Mouse (Mus musculus): ENCODE measurements around the gene Myo15b. TPM values are rescaled to one million over a fixed set of nuclear protein-coding genes. Genes with fewer than 3 reads are reported as not detected.
"Not testable (repeated sequence)": the region's sequence is repeated elsewhere in the genome, so short reads cannot be mapped to it uniquely, and the experiment has no call there.

Gene Myo15b
- polyA plus RNA-seq, 2 experiments, result 0.29 to 0.42 TPM

DNA sequence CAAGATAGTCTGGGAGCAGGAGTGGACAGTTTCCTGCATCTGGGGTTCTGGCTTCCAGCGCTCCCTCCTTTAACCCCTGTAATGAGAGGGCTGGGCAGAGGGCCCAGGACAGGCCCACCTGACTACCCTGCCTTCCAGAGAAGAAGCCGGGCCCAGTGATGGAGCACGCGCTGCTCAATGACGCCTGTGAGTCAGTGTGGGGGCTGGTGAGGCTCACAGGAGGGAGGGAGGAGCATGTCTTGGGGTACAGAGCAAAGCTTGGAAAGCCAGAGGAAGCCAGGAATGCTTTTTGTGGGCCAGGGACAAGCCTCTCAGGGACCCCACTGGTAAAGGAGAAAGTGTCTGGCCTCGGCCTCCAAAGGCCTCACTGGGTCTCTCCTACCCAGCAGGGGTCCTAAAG, 3.5 kb upstream of the Myo15b start:
- no peak for DNase-seq (ENCODE audit: low read depth in 3 of 3, low spot score in 3 of 3)
- ATAC-seq (ENCODE audit: insufficient read depth), result no peak
- no peak overlapping the region for H3K9ac ChIP-seq (replicated peaks)
- no peak overlapping the region for H3K27ac ChIP-seq
- WGBS (ENCODE audit: insufficient replicate concordance), result 82% methylated on average over 6 of the region's 6 CpGs
- TF ChIP-seq CTCF (IDR thresholded peaks at IDR 0.05; ENCODE audit: low read depth), result no peak
- TF ChIP-seq EP300 (IDR thresholded peaks at IDR 0.05; ENCODE audit: low read depth), result no peak
- H3K36me3 ChIP-seq (replicated peaks; ENCODE audit: control insufficient read depth, insufficient read depth, low read depth), result no peaks in the 10 kb centered on the region; the same call in 1 of the 2 replicates
- no peaks in the 10 kb centered on the region for H3K9me3 ChIP-seq (ENCODE audit: control insufficient read depth, low read length)
- no peaks in the 10 kb centered on the region for H3K4me1 ChIP-seq (replicated peaks; ENCODE audit: control insufficient read depth in 2 of 2, insufficient read depth in 2 of 2, low read length in 1 of 2)
- H3K27me3 ChIP-seq (ENCODE audit: control insufficient read depth, insufficient read depth, low read length), result peaks cover 26% of the 10 kb centered on the region
- H3K4me3 ChIP-seq (ENCODE audit: insufficient read depth in 1 of 2, low read depth in 2 of 2, low read length in 2 of 2), result no peak overlapping the region
- no peak overlapping the region for H3K4me2 ChIP-seq (ENCODE audit: low read depth)

DNA sequence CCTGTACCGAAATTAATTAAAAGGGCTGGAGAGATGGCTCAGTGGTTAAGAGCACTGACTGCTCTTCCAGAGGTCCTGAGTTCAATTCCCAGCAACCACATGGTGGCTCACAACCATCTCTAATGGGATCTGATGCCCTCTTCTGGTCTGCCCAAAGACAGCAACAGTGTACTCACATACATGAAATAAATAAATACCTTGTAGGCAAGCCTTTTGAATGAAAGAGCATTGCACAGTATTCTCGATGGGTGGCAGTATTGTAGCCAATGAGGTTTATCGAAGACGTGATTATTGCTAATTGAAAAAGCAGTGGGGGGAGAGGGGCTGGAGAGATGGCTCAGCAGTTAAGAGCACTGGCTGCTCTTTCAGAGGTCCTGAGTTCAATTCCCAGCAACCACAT, 1.1 kb upstream of the Myo15b start:
- H3K9ac ChIP-seq (replicated peaks); H3K4me2 ChIP-seq (ENCODE audit: low read depth); H3K4me3 ChIP-seq (ENCODE audit: insufficient read depth in 1 of 2, low read depth in 2 of 2, low read length in 2 of 2); DNase-seq (ENCODE audit: low read depth in 3 of 3, low spot score in 3 of 3); H3K36me3 ChIP-seq (replicated peaks; ENCODE audit: control insufficient read depth, insufficient read depth, low read depth); ATAC-seq (ENCODE audit: insufficient read depth); H3K9me3 ChIP-seq (ENCODE audit: control insufficient read depth, low read length); H3K27ac ChIP-seq; H3K4me1 ChIP-seq (replicated peaks; ENCODE audit: control insufficient read depth in 2 of 2, insufficient read depth in 2 of 2, low read length in 1 of 2): not testable (repeated sequence)
- WGBS (ENCODE audit: insufficient replicate concordance), result 75% methylated on average over 4 of the region's 4 CpGs
- peaks cover 45% of the 10 kb centered on the region for H3K27me3 ChIP-seq (ENCODE audit: control insufficient read depth, insufficient read depth, low read length)

DNA sequence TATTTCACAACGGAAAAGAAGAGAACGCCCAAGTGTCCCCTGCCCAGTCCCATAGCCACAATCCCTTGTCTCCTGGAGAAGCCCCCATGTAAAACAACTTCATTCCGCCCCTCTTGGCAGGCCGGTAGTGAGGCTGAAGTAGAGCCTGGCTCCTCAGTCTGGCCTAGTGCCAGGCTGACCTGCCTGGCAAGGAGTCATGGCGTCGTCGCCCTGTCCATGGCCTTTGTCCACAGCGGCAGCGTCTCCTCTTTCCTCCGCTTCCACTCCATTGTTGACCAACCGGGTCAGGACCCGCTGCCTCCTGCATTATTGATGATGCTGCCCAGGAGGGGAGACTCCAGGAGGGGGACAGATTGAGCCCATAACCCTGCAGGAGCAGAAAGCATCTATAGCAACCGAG, 270 bp upstream of the Myo15b start:
- DNase-seq (ENCODE audit: low read depth in 3 of 3, low spot score in 3 of 3), result no peak
- H3K9ac ChIP-seq (replicated peaks), result no peak overlapping the region
- H3K4me2 ChIP-seq (ENCODE audit: low read depth), result no peak overlapping the region
- H3K36me3 ChIP-seq (replicated peaks; ENCODE audit: control insufficient read depth, insufficient read depth, low read depth), result no peaks in the 10 kb centered on the region
- no peak overlapping the region for H3K27ac ChIP-seq
- no peaks in the 10 kb centered on the region for H3K9me3 ChIP-seq (ENCODE audit: control insufficient read depth, low read length)
- no peak overlapping the region for H3K4me3 ChIP-seq (ENCODE audit: insufficient read depth in 1 of 2, low read depth in 2 of 2, low read length in 2 of 2)
- no peak for ATAC-seq (ENCODE audit: insufficient read depth)
- H3K27me3 ChIP-seq (ENCODE audit: control insufficient read depth, insufficient read depth, low read length), result peaks cover 45% of the 10 kb centered on the region
- WGBS (ENCODE audit: insufficient replicate concordance), result 63% methylated on average over 13 of the region's 13 CpGs
- no peaks in the 10 kb centered on the region for H3K4me1 ChIP-seq (replicated peaks; ENCODE audit: control insufficient read depth in 2 of 2, insufficient read depth in 2 of 2, low read length in 1 of 2)
- no peak for TF ChIP-seq EP300 (IDR thresholded peaks at IDR 0.05; ENCODE audit: low read depth)
- TF ChIP-seq CTCF (IDR thresholded peaks at IDR 0.05; ENCODE audit: low read depth), result no peak

DNA sequence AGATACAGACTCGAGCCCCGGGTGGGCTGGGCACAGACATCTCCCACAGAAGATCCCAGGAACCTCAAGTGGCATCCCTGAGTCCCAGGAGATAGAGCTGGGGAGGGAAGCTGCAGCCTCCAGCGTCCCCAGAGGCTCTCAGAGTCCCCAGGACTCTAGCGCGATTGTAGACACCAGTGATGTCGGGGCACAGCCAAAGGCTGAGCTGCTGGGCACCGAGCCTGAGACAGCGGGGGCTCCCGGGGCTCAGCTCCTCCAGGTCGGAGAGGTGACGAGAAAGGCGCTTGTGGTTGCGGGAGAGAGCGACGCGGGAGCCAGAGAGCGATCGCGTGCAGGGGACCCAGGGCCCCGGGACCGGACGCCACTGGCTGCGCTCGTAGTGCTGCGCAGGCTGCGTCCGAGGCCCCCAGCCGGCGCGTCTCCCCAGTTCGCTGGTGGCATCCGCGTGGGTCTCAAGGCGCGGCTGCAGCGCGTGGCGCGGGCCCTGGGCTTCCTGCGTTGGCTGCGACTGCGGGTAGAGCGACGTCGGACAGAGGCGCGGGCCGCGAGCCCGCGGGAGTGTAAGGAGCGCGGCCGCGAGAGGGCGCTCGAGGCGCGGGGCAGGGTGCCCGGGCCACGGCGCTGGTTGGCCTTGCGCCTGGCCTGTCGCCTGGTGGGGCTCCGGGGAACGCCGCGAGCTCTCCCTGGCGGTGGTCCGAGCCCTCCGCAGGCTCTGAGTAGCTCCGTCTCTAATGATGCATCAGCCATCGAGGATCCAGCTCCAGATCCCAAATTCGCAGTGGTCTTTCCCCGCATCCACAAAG, 1.1 kb downstream of the Myo15b start:
- H3K9me3 ChIP-seq (ENCODE audit: control insufficient read depth, low read length), result no peaks in the 10 kb centered on the region

DNA sequence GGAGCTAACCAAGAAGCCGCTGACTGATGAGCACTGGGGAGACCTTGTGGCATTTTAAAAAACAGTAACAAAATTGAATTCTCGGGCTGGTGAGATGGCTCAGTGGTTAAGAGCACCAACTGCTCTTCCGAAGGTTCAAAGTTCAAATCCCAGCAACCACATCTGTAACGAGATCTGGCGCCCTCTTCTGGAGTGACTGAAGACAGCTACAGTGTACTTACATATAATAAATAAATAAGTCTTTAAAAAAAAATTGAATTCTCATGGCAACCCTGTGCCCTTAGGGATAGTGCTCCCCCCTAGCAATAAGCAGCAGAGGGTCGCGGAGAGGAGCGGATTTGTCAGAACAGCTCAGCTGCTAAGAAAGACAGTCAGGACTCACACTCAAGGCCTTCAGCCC, 5.7 kb downstream of the Myo15b start:
- Histone ChIP-seq H3K9me3 (ENCODE audit: control insufficient read depth, low read length) (no peaks in the 10 kb centered on the region), H3K27me3 (ENCODE audit: control insufficient read depth, insufficient read depth, low read length) (peaks cover 26% of the 10 kb centered on the region), H3K36me3 (replicated peaks; ENCODE audit: control insufficient read depth, insufficient read depth, low read depth) (no peaks in the 10 kb centered on the region), H3K9ac (replicated peaks) (no peak overlapping the region), H3K4me3 (ENCODE audit: insufficient read depth in 1 of 2, low read depth in 2 of 2, low read length in 2 of 2) (no peak overlapping the region), H3K4me2 (ENCODE audit: low read depth) (no peak overlapping the region), H3K4me1 (replicated peaks; ENCODE audit: control insufficient read depth in 2 of 2, insufficient read depth in 2 of 2, low read length in 1 of 2) (no peaks in the 10 kb centered on the region), H3K27ac (no peak overlapping the region)
- TF ChIP-seq CTCF (IDR thresholded peaks at IDR 0.05; ENCODE audit: low read depth) (peak; percentile 46; the same call in 1 of the 2 replicates), EP300 (IDR thresholded peaks at IDR 0.05; ENCODE audit: low read depth) (no peak)
- ATAC-seq (ENCODE audit: insufficient read depth) (no peak), DNase-seq (ENCODE audit: low read depth in 3 of 3, low spot score in 3 of 3) (no peak)
- 67% methylated on average over 8 of the region's 8 CpGs for WGBS (ENCODE audit: insufficient replicate concordance)

More for the DNA sequence above, 1.1 kb downstream of the Myo15b start:
- ATAC-seq (ENCODE audit: insufficient read depth), result peak; percentile 76
- peak overlapping the region in 1 of 2 experiments; percentile 31; a peak in 2 of 4 replicates for H3K4me3 ChIP-seq (ENCODE audit: insufficient read depth in 1 of 2, low read depth in 2 of 2, low read length in 2 of 2)
- peaks cover 45% of the 10 kb centered on the region for H3K27me3 ChIP-seq (ENCODE audit: control insufficient read depth, insufficient read depth, low read length)
- H3K9ac ChIP-seq (replicated peaks), result no peak overlapping the region
- H3K27ac ChIP-seq, result no peak overlapping the region
- 3% methylated on average over 69 of the region's 75 CpGs for WGBS (ENCODE audit: insufficient replicate concordance)
- H3K36me3 ChIP-seq (replicated peaks; ENCODE audit: control insufficient read depth, insufficient read depth, low read depth), result no peaks in the 10 kb centered on the region
- H3K4me1 ChIP-seq (replicated peaks; ENCODE audit: control insufficient read depth in 2 of 2, insufficient read depth in 2 of 2, low read length in 1 of 2), result no peaks in the 10 kb centered on the region
- DNase-seq (ENCODE audit: low read depth in 3 of 3, low spot score in 3 of 3), result peak; percentile 47 to 61 (median 59)
- no peak for TF ChIP-seq EP300 (IDR thresholded peaks at IDR 0.05; ENCODE audit: low read depth)
- peak; percentile 78 for TF ChIP-seq CTCF (IDR thresholded peaks at IDR 0.05; ENCODE audit: low read depth)
- peak overlapping the region; percentile 46 for H3K4me2 ChIP-seq (ENCODE audit: low read depth)

All from liver, embryonic 14.5 days (tissue).